Mouse (Mus musculus) liver, embryonic 16.5 days (tissue): ENCODE measurements around the gene Plekhh2. TPM values are rescaled to one million over a fixed set of nuclear protein-coding genes. Genes with fewer than 3 reads are reported as not detected.

Experiments used
- ATAC-seq: fragments of 200-750 bp; cut with Nextera tagmentation; 2 replicates; pipeline ENCODE4 v1.8.0; 2017; ENCODE audit warnings: low read depth, mild to moderate bottlenecking, moderate number of reproducible peaks, moderate library complexity
- H3K27ac ChIP-seq: fragments of 300-500 bp; sonication (generic); 2 replicates; pipeline ENCODE4 v1.5.1; 2014; ENCODE audit warnings: mild to moderate bottlenecking, low read length
- H3K27me3 ChIP-seq: fragments of 300-500 bp; sonication (generic); 2 replicates; pipeline ENCODE4 v1.6.1; 2014; ENCODE audit warnings: low read depth, low read length, mixed read lengths; ENCODE audit not compliant: control insufficient read depth, insufficient read depth
- H3K36me3 ChIP-seq: fragments of 300-500 bp; sonication (generic); 2 replicates; pipeline ENCODE4 v1.6.1; 2014; ENCODE audit warnings: mild to moderate bottlenecking; ENCODE audit not compliant: control insufficient read depth, insufficient read depth
- H3K4me1 ChIP-seq: fragments of 300-500 bp; sonication (generic); 2 replicates; pipeline ENCODE4 v1.6.1; 2014; ENCODE audit warnings: low read depth, low read length, mixed read lengths; ENCODE audit not compliant: control insufficient read depth
- H3K4me2 ChIP-seq: fragments of 300-500 bp; sonication (generic); 2 replicates; pipeline ENCODE4 v1.6.1; 2014; ENCODE audit warnings: low read depth, low read length, mixed read lengths
- H3K4me3 ChIP-seq: fragments of 300-500 bp; sonication (generic); 2 replicates; pipeline ENCODE4 v1.5.1; 2014; ENCODE audit warnings: low read depth, mild to moderate bottlenecking, low read length
- H3K9ac ChIP-seq: fragments of 300-500 bp; sonication (generic); 2 replicates; pipeline ENCODE4 v1.6.1; 2014; ENCODE audit warnings: low read depth, low read length
- H3K9me3 ChIP-seq: fragments of 300-500 bp; sonication (generic); replicated peaks from 2 replicates; pipeline ENCODE4 v1.6.1; 2016; ENCODE audit warnings: low read length; ENCODE audit not compliant: control insufficient read depth
- WGBS: fragments of 180-500 bp; shearing (Covaris S2); extraction: QIAGEN DNeasy Blood & Tissue Kit; methylation state at CpG from one replicate; pipeline ENCODE4 v1.1.7; 2014; ENCODE audit not compliant: insufficient replicate concordance; 5-methylcytosine and 5-hydroxymethylcytosine counted together
- polyA plus RNA-seq: library from polyadenylated mRNA; unstranded; fragments of >200 nt; fragmentation: Nextera tagmentation; extraction: Ambion mirVana; gene quantifications from 2 replicates; pipeline ENCODE4 v1.2.1, GENCODE M21; 2015

The Plekhh2 gene
- polyA plus RNA-seq, 1 experiment from 2014 or later: 0.46 TPM

DNA sequence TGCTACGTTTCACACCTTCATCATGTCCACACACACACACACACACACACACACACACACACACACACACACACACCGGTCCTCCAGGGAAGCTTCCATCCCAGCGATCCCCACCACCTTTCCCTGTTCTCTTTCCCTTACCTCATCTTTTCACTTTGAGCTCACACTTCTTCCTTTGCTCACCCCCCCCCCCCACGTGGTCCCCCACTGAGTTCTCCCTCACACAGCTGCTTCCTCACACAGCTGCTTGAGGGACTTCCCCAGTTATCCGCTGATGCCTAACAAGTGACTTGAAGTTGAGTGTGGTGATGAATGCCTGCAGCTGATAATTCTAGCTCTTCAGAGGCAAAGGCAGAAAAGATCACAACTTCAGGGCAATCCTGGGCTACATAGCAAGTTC lies 95.9 kb downstream of the Plekhh2 start:
- Histone ChIP-seq H3K4me3 (no peak overlapping the region), H3K9me3 (no peaks in the 10 kb centered on the region), H3K27ac (no peak overlapping the region), H3K4me1 (no peaks in the 10 kb centered on the region; the same call in 1 of the 2 replicates), H3K36me3 (no peaks in the 10 kb centered on the region), H3K27me3 (no peaks in the 10 kb centered on the region), H3K4me2 (no peak overlapping the region), H3K9ac (no peak overlapping the region)
- WGBS: 41% methylated on average over 5 of the region's 5 CpGs
- no peak for ATAC-seq

DNA sequence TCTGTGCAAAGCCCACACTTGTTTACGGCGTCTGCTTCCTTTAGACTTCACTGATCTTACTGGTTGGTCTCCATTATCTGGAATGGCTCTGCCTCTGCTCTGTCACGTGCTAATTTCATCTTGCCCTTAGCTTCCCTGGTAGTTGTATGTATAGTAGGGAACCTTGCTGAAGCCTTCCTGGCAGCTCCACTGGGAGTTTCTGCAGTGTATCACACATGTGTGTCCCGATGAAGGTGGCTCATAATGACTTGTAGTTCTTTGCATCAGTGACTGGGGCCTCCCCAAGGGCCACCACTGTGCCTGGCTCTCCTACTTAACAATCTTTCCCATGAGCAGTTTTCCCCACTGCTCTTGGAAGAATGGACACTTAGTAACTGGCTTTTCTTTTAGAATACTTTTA lies 96.9 kb downstream of the Plekhh2 start:
- no peaks in the 10 kb centered on the region for H3K36me3 ChIP-seq
- H3K9me3 ChIP-seq: 0 out of 2 replicates have a peak, but pooled peaks cover under 1% of the 10 kb centered on the region
- H3K27ac ChIP-seq: no peak overlapping the region
- no peak overlapping the region for H3K4me3 ChIP-seq
- 66% methylated on average over 4 of the region's 4 CpGs for WGBS
- H3K27me3 ChIP-seq: no peaks in the 10 kb centered on the region
- H3K9ac ChIP-seq: no peak overlapping the region
- no peak overlapping the region for H3K4me2 ChIP-seq
- no peak for ATAC-seq
- H3K4me1 ChIP-seq: no peaks in the 10 kb centered on the region; the same call in 1 of the 2 replicates

DNA sequence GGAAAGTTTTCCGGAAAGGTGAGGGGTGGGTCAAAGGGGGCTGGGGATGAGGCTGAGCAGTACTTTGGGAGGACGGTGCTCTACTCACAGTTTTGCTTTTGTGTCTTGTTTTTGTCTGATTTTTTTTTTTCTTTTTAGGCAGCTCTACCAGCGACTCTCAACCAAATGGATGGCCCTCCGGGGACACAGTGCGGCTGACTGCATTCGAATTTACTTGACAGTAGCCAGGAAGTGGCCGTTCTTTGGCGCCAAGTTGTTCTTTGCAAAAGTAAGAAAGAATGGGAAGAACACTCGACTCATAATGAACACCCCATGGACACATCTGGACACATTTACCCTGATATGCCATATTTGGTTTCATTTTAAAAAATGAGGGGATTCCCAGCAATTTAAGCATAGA lies 99.8 kb downstream of the Plekhh2 start:
- ATAC-seq: no peak
- no peak overlapping the region for H3K27ac ChIP-seq
- H3K9ac ChIP-seq: no peak overlapping the region
- no peak overlapping the region for H3K4me2 ChIP-seq
- no peaks in the 10 kb centered on the region for H3K27me3 ChIP-seq
- H3K4me1 ChIP-seq: no peaks in the 10 kb centered on the region; the same call in 1 of the 2 replicates
- WGBS: 63% methylated on average over 9 of the region's 9 CpGs
- peaks cover 4% of the 10 kb centered on the region; the same call in 1 of the 2 replicates for H3K9me3 ChIP-seq
- no peak overlapping the region for H3K4me3 ChIP-seq
- H3K36me3 ChIP-seq: no peaks in the 10 kb centered on the region

DNA sequence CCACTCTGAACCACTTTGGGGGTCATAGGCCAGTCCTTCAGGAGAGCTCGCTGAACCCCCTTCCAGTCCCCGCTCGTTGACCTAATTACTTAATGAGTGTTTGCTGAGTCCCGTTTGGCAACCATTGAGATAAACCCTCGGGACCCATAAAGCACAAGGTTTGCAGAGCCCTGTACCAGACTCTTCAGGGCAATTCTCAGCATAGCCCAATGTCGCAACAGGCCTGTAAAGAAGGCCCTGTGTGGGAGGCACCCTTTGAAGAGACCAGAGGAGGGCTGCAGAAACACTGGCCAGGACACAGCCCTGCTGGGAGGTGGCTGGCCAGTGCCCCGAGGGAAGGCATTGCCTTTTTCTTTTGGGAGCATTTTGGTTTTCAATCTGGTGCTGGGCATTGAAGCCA lies 100.3 kb downstream of the Plekhh2 start:
- Histone ChIP-seq H3K9me3 (peaks cover 4% of the 10 kb centered on the region; the same call in 1 of the 2 replicates), H3K4me3 (no peak overlapping the region), H3K27me3 (no peaks in the 10 kb centered on the region), H3K9ac (no peak overlapping the region), H3K36me3 (no peaks in the 10 kb centered on the region), H3K4me1 (no peaks in the 10 kb centered on the region; the same call in 1 of the 2 replicates), H3K27ac (no peak overlapping the region), H3K4me2 (no peak overlapping the region)
- ATAC-seq: peak; percentile 72
- 42% methylated on average over 7 of the region's 7 CpGs for WGBS

DNA sequence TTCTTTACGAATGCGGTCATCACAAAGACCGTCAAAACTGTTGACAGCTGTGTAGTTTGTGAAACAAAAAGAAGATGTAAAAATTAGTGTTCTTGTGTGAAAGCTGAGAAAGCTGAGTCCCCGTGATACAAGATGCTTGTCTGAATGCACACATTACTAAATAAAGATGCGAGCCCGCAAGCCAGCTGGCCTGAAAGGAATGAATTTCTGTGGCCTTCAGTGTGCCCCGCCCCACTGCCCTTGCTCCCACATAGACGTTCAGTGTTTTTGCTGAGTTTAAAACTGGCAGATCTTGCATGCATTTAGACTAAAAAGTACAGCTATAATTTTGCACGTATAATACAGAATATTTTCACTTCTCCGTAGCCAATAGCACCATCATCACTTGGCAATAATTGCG lies 104.1 kb downstream of the Plekhh2 start:
- Histone ChIP-seq H3K4me1 (no peaks in the 10 kb centered on the region; the same call in 1 of the 2 replicates), H3K4me2 (no peak overlapping the region), H3K4me3 (no peak overlapping the region), H3K27me3 (no peaks in the 10 kb centered on the region), H3K9me3 (peaks cover 4% of the 10 kb centered on the region; the same call in 1 of the 2 replicates), H3K9ac (no peak overlapping the region), H3K36me3 (no peaks in the 10 kb centered on the region), H3K27ac (no peak overlapping the region)
- no peak for ATAC-seq
- WGBS: 70% methylated on average over 11 of the region's 11 CpGs

DNA sequence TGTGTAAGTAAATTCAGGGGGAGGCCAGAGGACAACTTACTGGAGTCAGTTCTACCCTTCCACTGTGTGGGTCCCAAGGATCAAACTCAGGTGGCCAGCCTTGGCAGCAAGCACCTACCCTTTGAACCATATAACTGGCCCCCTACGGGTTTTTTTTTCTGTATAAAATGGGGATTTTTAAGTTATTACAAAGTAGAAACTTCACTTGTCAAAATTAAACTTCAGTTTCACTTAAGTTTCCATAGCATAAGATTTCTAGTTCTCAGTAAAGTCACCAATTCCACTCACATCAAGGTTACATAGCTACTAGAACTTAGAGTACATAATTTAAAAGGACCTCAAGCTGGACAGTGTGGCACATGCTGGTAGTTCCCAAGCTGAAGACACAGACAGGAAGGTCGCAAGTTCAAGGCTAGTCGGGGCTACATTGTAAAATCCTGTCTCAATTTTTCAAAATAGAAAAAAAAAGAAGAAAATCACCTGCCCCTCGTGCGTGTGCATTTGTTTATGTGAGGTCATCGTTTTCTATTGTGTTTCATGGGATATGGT lies 104.9 kb downstream of the Plekhh2 start:
- Histone ChIP-seq H3K36me3 (no peaks in the 10 kb centered on the region), H3K27me3 (no peaks in the 10 kb centered on the region), H3K9me3 (peaks cover 4% of the 10 kb centered on the region; the same call in 1 of the 2 replicates), H3K4me1 (no peaks in the 10 kb centered on the region; the same call in 1 of the 2 replicates), H3K27ac (no peak overlapping the region), H3K4me2 (no peak overlapping the region), H3K9ac (no peak overlapping the region), H3K4me3 (no peak overlapping the region)
- no peak for ATAC-seq
- WGBS: 59% methylated on average over 6 of the region's 6 CpGs

DNA sequence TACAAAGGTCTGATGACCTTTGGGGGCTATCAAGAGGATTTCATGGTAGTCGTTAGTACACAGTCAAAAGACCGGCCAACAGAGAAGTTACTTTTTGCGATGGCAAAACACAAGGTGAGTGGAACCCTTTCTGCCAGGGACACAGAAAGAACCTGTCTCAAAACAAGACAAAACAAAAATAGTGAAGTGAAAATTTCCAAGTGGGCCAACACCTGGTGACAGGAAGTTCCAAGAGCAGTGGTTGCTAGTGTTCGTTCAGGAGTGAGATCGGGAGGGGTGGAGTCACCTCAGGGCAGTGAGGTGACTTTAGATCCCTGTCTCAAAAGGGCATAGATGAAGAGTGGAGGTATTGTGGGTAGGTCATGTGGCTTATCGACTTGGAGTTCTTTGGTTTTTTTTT lies 106.3 kb downstream of the Plekhh2 start:
- H3K36me3 ChIP-seq: no peaks in the 10 kb centered on the region
- H3K27ac ChIP-seq: no peak overlapping the region
- no peaks in the 10 kb centered on the region for H3K27me3 ChIP-seq
- 71% methylated on average over 6 of the region's 6 CpGs for WGBS
- no peak overlapping the region for H3K9ac ChIP-seq
- no peak overlapping the region for H3K4me3 ChIP-seq
- peaks cover 4% of the 10 kb centered on the region; the same call in 1 of the 2 replicates for H3K9me3 ChIP-seq
- H3K4me2 ChIP-seq: no peak overlapping the region
- no peak for ATAC-seq
- H3K4me1 ChIP-seq: no peaks in the 10 kb centered on the region

DNA sequence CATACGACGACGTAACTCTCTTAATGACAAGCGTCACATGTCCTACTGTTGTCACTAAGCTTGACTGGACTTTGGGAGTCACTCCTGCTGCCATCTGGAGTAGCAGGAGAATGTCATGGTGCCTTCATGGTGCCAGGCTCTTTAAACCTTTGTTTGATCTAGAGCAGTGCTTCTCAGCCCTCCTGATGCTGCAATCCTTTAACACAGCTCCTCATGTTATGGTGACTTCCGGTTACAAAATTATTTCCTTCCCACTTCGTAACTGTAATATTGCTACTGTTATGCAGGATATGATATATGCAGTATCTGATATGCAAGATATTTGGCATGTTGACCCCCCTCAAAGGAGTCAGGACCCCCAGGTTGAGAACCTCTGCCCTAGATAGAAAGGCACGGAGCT lies 107.4 kb downstream of the Plekhh2 start:
- Histone ChIP-seq H3K9ac (no peak overlapping the region), H3K9me3 (no peaks in the 10 kb centered on the region), H3K4me3 (no peak overlapping the region), H3K36me3 (no peaks in the 10 kb centered on the region), H3K27ac (no peak overlapping the region), H3K27me3 (no peaks in the 10 kb centered on the region), H3K4me2 (no peak overlapping the region), H3K4me1 (no peaks in the 10 kb centered on the region)
- 69% methylated on average over 7 of the region's 7 CpGs for WGBS
- ATAC-seq: no peak; the same call in 1 of the 2 replicates

DNA sequence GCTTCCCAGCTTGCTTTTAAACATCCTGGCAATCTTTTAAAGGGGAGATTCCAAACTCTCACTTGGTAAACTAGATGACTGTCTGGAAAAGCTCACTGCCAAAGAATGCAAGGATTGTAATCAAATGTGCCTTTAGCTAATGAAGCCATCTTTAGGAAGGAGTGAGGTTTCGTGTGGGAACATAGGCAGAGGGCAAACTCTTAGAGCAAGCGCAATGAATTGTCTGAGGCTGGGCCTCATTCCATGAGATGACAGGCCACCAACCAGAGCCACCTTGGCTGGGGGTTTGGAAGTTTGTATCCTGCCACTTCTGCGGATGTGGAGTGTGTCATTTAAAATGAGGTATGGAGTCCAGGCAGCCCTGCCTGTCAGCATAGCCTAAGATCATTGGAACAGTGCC lies 108.4 kb downstream of the Plekhh2 start:
- WGBS: 50% methylated on average over 3 of the region's 3 CpGs
- no peaks in the 10 kb centered on the region for H3K27me3 ChIP-seq
- H3K4me2 ChIP-seq: no peak overlapping the region
- H3K9me3 ChIP-seq: no peaks in the 10 kb centered on the region
- H3K4me3 ChIP-seq: no peak overlapping the region
- H3K36me3 ChIP-seq: no peaks in the 10 kb centered on the region
- no peaks in the 10 kb centered on the region for H3K4me1 ChIP-seq
- no peak overlapping the region for H3K9ac ChIP-seq
- peak overlapping the region; percentile 25; the same call in 1 of the 2 replicates for H3K27ac ChIP-seq
- ATAC-seq: no peak
